Mouse (Mus musculus) myocyte (in vitro differentiated cells): ENCODE results near the gene Gm45808. TPM values are rescaled to one million over a fixed set of nuclear protein-coding genes. Genes with fewer than 3 reads are reported as not detected.
A peak's percentile ranks its signal among the peaks of the same experiment; 100 is the strongest.

Experiments
- H3K27me3 ChIP-seq: one replicate; pipeline ENCODE4 v1.6.1; 2011; ENCODE audit not compliant: control insufficient read depth, insufficient read depth, insufficient read length
- H3K36me3 ChIP-seq: one replicate; pipeline ENCODE4 v1.6.1; 2011; ENCODE audit not compliant: control insufficient read depth, insufficient read depth
- H3K4me2 ChIP-seq: one replicate; pipeline ENCODE4 v1.6.1; 2011; ENCODE audit warnings: low read depth, control low read depth
- H3K4me3 ChIP-seq: one replicate; pipeline ENCODE4 v1.5.1; 2011; ENCODE audit warnings: mild to moderate bottlenecking, control low read depth, moderate library complexity
- H3K79me2 ChIP-seq: one replicate; pipeline ENCODE4 v1.6.1; 2011; ENCODE audit not compliant: control insufficient read depth, insufficient read depth
- H3ac ChIP-seq: one replicate; pipeline ENCODE4 v1.6.1; 2011; ENCODE audit not compliant: control insufficient read depth, insufficient read length
- CEBPB ChIP-seq: IDR thresholded peaks from 2 replicates; pipeline ENCODE4 v1.6.1; 2011; ENCODE audit warnings: mild to moderate bottlenecking, moderate library complexity; ENCODE audit not compliant: poor library complexity, insufficient read depth, severe bottlenecking
- E2F4 ChIP-seq: IDR thresholded peaks from one replicate; pipeline ENCODE4 v1.6.1; 2011; ENCODE audit warnings: mild to moderate bottlenecking, control low read depth, moderate library complexity; ENCODE audit not compliant: insufficient read depth
- MAX ChIP-seq: IDR thresholded peaks from one replicate; pipeline ENCODE4 v1.6.1; 2011; ENCODE audit warnings: low read depth, mild to moderate bottlenecking, control low read depth
- MYOD1 ChIP-seq, 3 experiments: IDR thresholded peaks; one replicate each; pipeline ENCODE4 v1.6.1; 2011; ENCODE audit warnings: control low read depth in 2 of 3, low read depth in 2 of 3, mild to moderate bottlenecking in 2 of 3, moderate library complexity in 1 of 3; ENCODE audit not compliant: insufficient read length in 2 of 3, control insufficient read depth in 1 of 3
- MYOG ChIP-seq, 3 experiments: IDR thresholded peaks; one replicate each; pipeline ENCODE4 v1.6.1; 2011; ENCODE audit warnings: control low read depth in 2 of 3, low read depth in 2 of 3, mild to moderate bottlenecking in 2 of 3; ENCODE audit not compliant: insufficient read length in 2 of 3, control insufficient read depth in 1 of 3, insufficient read depth in 1 of 3
- POLR2A ChIP-seq: IDR thresholded peaks from one replicate; pipeline ENCODE4 v1.6.1; 2011; ENCODE audit warnings: low read depth, mild to moderate bottlenecking, control low read depth, moderate library complexity; ENCODE audit not compliant: insufficient read length
- POLR2AphosphoS2 ChIP-seq: IDR thresholded peaks from one replicate; pipeline ENCODE4 v1.6.1; 2011; ENCODE audit warnings: low read depth, control low read depth; ENCODE audit not compliant: insufficient read length
- REST ChIP-seq: IDR thresholded peaks from one replicate; pipeline ENCODE4 v1.6.1; 2011; ENCODE audit warnings: mild to moderate bottlenecking, control low read depth, moderate library complexity; ENCODE audit not compliant: insufficient read depth, insufficient read length
- SRF ChIP-seq: IDR thresholded peaks from one replicate; pipeline ENCODE4 v1.6.1; 2011; ENCODE audit warnings: low read depth; ENCODE audit not compliant: control insufficient read depth, insufficient read length
- TCF12 ChIP-seq: IDR thresholded peaks from one replicate; pipeline ENCODE4 v1.6.1; 2011; ENCODE audit warnings: mild to moderate bottlenecking, control low read depth; ENCODE audit not compliant: poor library complexity, insufficient read depth, severe bottlenecking
- TCF3 ChIP-seq: IDR thresholded peaks from one replicate; pipeline ENCODE4 v1.6.1; 2011; ENCODE audit warnings: low read depth, control low read depth; ENCODE audit not compliant: insufficient read length
- USF1 ChIP-seq: IDR thresholded peaks from one replicate; pipeline ENCODE4 v1.6.1; 2011; ENCODE audit warnings: low read depth, mild to moderate bottlenecking, control low read depth, moderate library complexity
- polyA plus RNA-seq: library from polyadenylated mRNA; unstranded; fragments of >200 nt; fragmentation: generic; extraction: Trizol; gene quantifications from one replicate; pipeline ENCODE4 v1.2.1, GENCODE M21; 2012; ENCODE audit warnings: missing spikeins

Gene Gm45808
- polyA plus RNA-seq, 1 experiment, result not detected

GRCm38 (mm10) chr7:45526474-45527120 lies 40.0 kb upstream of the Gm45808 start:
- H3K4me3 ChIP-seq, result peak overlapping the region; percentile 100
- peaks cover 30% of the 10 kb centered on the region for H3K36me3 ChIP-seq
- H3ac ChIP-seq, result peak overlapping the region; percentile 69
- peaks cover 28% of the 10 kb centered on the region for H3K79me2 ChIP-seq
- peak overlapping the region; percentile 77 for H3K4me2 ChIP-seq
- no peak for TF ChIP-seq E2F4
- TF ChIP-seq MYOG (IDR thresholded peaks at IDR 0.05; ENCODE audit: control insufficient read depth in 1 of 3, insufficient read depth in 1 of 3, insufficient read length in 2 of 3, low read depth in 2 of 3), result no peak
- no peak for TF ChIP-seq REST
- TF ChIP-seq POLR2AphosphoS2, result no peak
- TF ChIP-seq MAX, result no peak
- no peak for TF ChIP-seq SRF
- no peak for TF ChIP-seq CEBPB
- TF ChIP-seq POLR2A, result no peak
- TF ChIP-seq USF1, result no peak
- no peak for TF ChIP-seq TCF12
- TF ChIP-seq TCF3, result no peak
- no peak for TF ChIP-seq MYOD1 (IDR thresholded peaks at IDR 0.05; ENCODE audit: control insufficient read depth in 1 of 3, insufficient read length in 2 of 3, low read depth in 2 of 3)
- no peaks in the 10 kb centered on the region for H3K27me3 ChIP-seq

DNA sequence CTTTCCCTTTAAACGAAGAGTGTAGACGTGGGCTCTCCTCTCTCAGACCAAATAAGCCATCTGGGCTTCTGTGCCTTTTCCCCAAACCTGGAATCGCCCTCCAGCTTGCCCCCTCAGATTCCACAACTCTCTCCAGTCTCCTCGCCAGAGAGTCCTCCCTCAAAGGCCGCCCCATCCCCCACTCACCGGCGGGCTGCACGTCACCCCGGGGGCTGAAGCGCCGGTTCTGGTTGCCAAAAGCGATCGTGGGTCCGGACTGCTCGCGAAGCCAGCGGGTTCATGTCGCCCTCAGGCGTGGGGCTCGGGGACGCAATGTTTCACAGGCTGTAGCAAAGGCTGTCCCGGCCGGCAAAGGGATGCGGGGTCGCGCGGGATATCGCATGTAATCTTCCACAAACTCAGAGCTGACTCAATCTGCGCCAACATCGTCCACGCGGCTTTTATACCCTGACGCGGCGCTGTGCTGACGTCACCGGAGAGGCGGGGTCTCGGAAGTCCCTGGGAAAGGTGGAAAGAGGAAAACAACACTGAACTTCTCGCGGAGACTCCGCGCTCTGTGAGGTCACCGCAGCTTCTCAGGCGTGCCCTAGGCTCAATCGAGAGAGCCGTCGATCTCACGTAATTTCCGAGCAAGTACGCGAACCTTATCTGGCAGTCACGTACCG lies 39.3 kb upstream of the Gm45808 start, which contains the start of the genes Ppp1r15a and Plekha4:
TSS of gene Ppp1r15a (minus strand) at position 460 of the 665 bp plus-strand sequence.
TSS of gene Plekha4 (plus strand) at position 522 of the 665 bp plus-strand sequence.
- peak within 1 kb of the TSS; percentile 100 for H3K4me3 ChIP-seq
- H3K4me2 ChIP-seq, result peak within 1 kb of the TSS; percentile 86
- peak within 1 kb of the TSS; percentile 69 for H3ac ChIP-seq
- TF ChIP-seq MYOD1 (IDR thresholded peaks at IDR 0.05; ENCODE audit: control insufficient read depth in 1 of 3, insufficient read length in 2 of 3, low read depth in 2 of 3) (peak in 1 of 3 experiments; percentile 1), CEBPB (0 out of 2 replicates have a peak, but pooled peaks have one; percentile 29), E2F4 (no peak), POLR2AphosphoS2 (peak; percentile 100), SRF (peak; percentile 64), POLR2A (peak; percentile 97)
- peaks cover 28% of the 10 kb centered on the region for H3K79me2 ChIP-seq
- no peaks in the 10 kb centered on the region for H3K27me3 ChIP-seq
- peaks cover 30% of the 10 kb centered on the region for H3K36me3 ChIP-seq

DNA sequence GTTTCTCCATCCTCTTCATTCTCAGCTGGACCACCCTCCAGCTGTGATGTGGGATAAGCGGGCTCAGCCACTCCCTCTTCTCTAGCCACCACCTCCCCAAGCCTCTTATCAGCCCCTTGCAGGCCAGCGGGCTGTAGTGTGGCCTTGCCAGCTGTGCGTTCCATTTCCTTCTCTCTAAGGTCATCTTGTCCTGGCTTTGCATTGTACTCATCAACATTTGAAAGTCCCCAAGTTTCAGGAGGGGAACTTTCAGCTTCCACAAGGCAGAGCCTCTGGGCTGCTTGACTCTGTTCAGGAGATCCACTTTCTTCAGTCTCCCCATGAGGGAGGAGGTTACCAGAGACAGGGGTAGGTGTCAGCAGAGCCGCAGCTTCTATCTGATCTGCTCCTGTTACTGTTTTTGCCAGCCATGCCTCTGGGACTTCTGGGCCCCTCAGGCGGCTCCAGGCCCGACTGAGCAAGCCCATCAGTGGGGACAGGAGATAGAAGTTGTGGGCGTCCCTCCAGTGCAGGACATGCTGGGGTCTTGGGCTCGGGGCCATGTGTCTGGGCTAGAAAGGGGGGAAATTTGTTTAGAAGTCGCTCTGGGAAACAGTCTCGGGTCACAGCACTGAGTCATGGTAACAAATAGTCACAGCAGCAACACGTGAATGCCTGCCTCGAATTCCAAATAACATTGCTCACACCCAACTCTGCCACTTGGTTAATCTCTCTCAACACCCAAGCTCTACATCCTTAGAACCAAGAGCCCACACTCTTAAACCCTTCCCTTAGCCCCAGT lies 38.4 kb upstream of the Gm45808 start:
- Histone ChIP-seq H3K79me2 (peaks cover 28% of the 10 kb centered on the region), H3K27me3 (no peaks in the 10 kb centered on the region), H3ac (peak overlapping the region; percentile 69), H3K4me3 (peak overlapping the region; percentile 100), H3K4me2 (peak overlapping the region; percentile 86), H3K36me3 (peaks cover 30% of the 10 kb centered on the region)
- TF ChIP-seq TCF3 (no peak), MYOD1 (IDR thresholded peaks at IDR 0.05; ENCODE audit: control insufficient read depth in 1 of 3, insufficient read length in 2 of 3, low read depth in 2 of 3) (peak in 1 of 3 experiments; percentile 8), MYOG (IDR thresholded peaks at IDR 0.05; ENCODE audit: control insufficient read depth in 1 of 3, insufficient read depth in 1 of 3, insufficient read length in 2 of 3, low read depth in 2 of 3) (peak in 1 of 3 experiments; percentile 41), E2F4 (no peak), POLR2A (peak; percentile 49), POLR2AphosphoS2 (peak; percentile 65), USF1 (no peak), REST (no peak), TCF12 (no peak), MAX (peak; percentile 54)

- Histone ChIP-seq H3K79me2 (peaks cover 28% of the 10 kb centered on the region), H3K36me3 (peaks cover 30% of the 10 kb centered on the region), H3K4me2 (peak overlapping the region; percentile 83), H3ac (peak overlapping the region; percentile 6), H3K27me3 (no peaks in the 10 kb centered on the region), H3K4me3 (peak overlapping the region; percentile 100)
- peak; percentile 31 for TF ChIP-seq POLR2AphosphoS2
- no peak for TF ChIP-seq REST
- no peak for TF ChIP-seq POLR2A
- TF ChIP-seq USF1, result no peak
- no peak for TF ChIP-seq E2F4
- TF ChIP-seq MAX, result no peak
Measured at GRCm38 (mm10) chr7:45523678-45524170, 37.1 kb upstream of the Gm45808 start.
